ENCODE assay signal across 8 mouse cellular contexts in genomic region chr2:130274862-130275261, GRCm38 (mm10). TPM values are rescaled to one million over a fixed set of nuclear protein-coding genes. Genes with fewer than 3 reads are reported as not detected.
DNase-seq lines count a peak whose midpoint lies in the region; ATAC-seq lines count a peak whose summit lies in the region.

No protein-coding gene starts in this region.

- peaks cover 42% of the 10 kb centered on the region for H3K4me1 ChIP-seq in megakaryocyte, embryonic 14.5 days
- H3K4me1 ChIP-seq in limb, embryonic 13.5 days = peaks cover 30% of the 10 kb centered on the region
- peaks cover 19% of the 10 kb centered on the region for H3K4me1 ChIP-seq in stomach, embryonic 15.5 days

- H3K27ac ChIP-seq in limb, embryonic 13.5 days = peak overlapping the region; percentile 94; the same call in 1 of the 2 replicates
- H3K27ac ChIP-seq in stomach, embryonic 15.5 days = peak overlapping the region; percentile 94

- H3K9ac ChIP-seq in limb, embryonic 13.5 days = peak overlapping the region; percentile 96
- peak overlapping the region; percentile 97 for H3K9ac ChIP-seq in stomach, embryonic 15.5 days

- H3K4me3 ChIP-seq in megakaryocyte, embryonic 14.5 days (replicated peaks) = peak overlapping the region; percentile 94
- H3K4me3 ChIP-seq in limb, embryonic 13.5 days = peak overlapping the region; percentile 92
- peak overlapping the region; percentile 98 for H3K4me3 ChIP-seq in stomach, embryonic 15.5 days (replicated peaks)

- peak overlapping the region; percentile 92 for H3K4me2 ChIP-seq in limb, embryonic 13.5 days (replicated peaks)
- H3K4me2 ChIP-seq in stomach, embryonic 15.5 days = peak overlapping the region; percentile 80

- ATAC-seq in megakaryocyte, adult 5-6 weeks (ENCODE audit: poor library complexity, severe bottlenecking) = no peak
- no peak for ATAC-seq in limb, embryonic 13.5 days (ENCODE audit: low FRiP score, low read depth)
- no peak for ATAC-seq in stomach, embryonic 15.5 days (ENCODE audit: insufficient read depth, low FRiP score, low read depth)
- ATAC-seq in CD4-positive, CD25-positive, alpha-beta regulatory T cell, adult 4 months = no peak

- H3K36me3 ChIP-seq in megakaryocyte, embryonic 14.5 days (replicated peaks; ENCODE audit: low read length) = peaks cover 43% of the 10 kb centered on the region
- peaks cover 42% of the 10 kb centered on the region for H3K36me3 ChIP-seq in limb, embryonic 13.5 days
- H3K36me3 ChIP-seq in stomach, embryonic 15.5 days = peaks cover 40% of the 10 kb centered on the region

- no peaks in the 10 kb centered on the region for H3K27me3 ChIP-seq in megakaryocyte, embryonic 14.5 days (replicated peaks)
- no peaks in the 10 kb centered on the region for H3K27me3 ChIP-seq in limb, embryonic 13.5 days
- H3K27me3 ChIP-seq in stomach, embryonic 15.5 days (replicated peaks) = no peaks in the 10 kb centered on the region

- H3K9me3 ChIP-seq in megakaryocyte, embryonic 14.5 days = no peaks in the 10 kb centered on the region
- no peaks in the 10 kb centered on the region for H3K9me3 ChIP-seq in limb, embryonic 13.5 days
- H3K9me3 ChIP-seq in stomach, embryonic 15.5 days = no peaks in the 10 kb centered on the region

- under 1% methylated on average over 10 of the region's 10 CpGs for WGBS in limb, embryonic 13.5 days
- 1% methylated on average over 10 of the region's 10 CpGs for WGBS in stomach, embryonic 15.5 days

- DNase-seq in cerebellum, adult 9-10 months = peak; percentile 50
- DNase-seq in cerebellum, adult 11 months = no peak
- no peak for DNase-seq in gastrocnemius, adult 18-20 months (ENCODE audit: low spot score)

RNA-seq across cellular contexts. Expression of gene Nop56, which starts 0.6 kb away (rescaled TPM):
- 6.3 and 81.0 TPM in 2 replicates for polyA plus RNA-seq in megakaryocyte, embryonic 14.5 days (2012; ENCODE audit: insufficient read depth, low replicate concordance)
- 104 and 111 TPM in 2 replicates for total RNA-seq in megakaryocyte, adult 5-6 weeks (2015)
- total RNA-seq in megakaryocyte, adult 5-6 weeks (2017) = 138 and 139 TPM in 2 replicates
- 300 and 311 TPM in 2 replicates for polyA plus RNA-seq in limb, embryonic 13.5 days (2015; fragmentation: Nextera tagmentation; extraction: Ambion mirVana)
- 260 and 287 TPM in 2 replicates for polyA plus RNA-seq in stomach, embryonic 15.5 days (2015; fragmentation: Nextera tagmentation; extraction: Ambion mirVana)
- 100 to 1,000 TPM; 390 to 407 TPM for polyA plus RNA-seq in CD4-positive, CD25-positive, alpha-beta regulatory T cell, adult 4 months (2017; shearing (Covaris generic))
- 10 to 100 TPM; 23.8 to 29.5 TPM for total RNA-seq in gastrocnemius, adult 18-20 months (2021)

RNA-seq across cellular contexts. Expression of gene Idh3b, which starts 9.5 kb away (rescaled TPM):
- 15.2 and 70.1 TPM in 2 replicates for polyA plus RNA-seq in megakaryocyte, embryonic 14.5 days (2012; ENCODE audit: insufficient read depth, low replicate concordance)
- 132 and 136 TPM in 2 replicates for total RNA-seq in megakaryocyte, adult 5-6 weeks (2015)
- 85.6 and 92.9 TPM in 2 replicates for total RNA-seq in megakaryocyte, adult 5-6 weeks (2017)
- 155 and 158 TPM in 2 replicates for polyA plus RNA-seq in limb, embryonic 13.5 days (2015; fragmentation: Nextera tagmentation; extraction: Ambion mirVana)
- polyA plus RNA-seq in stomach, embryonic 15.5 days (2015; fragmentation: Nextera tagmentation; extraction: Ambion mirVana) = 171 and 192 TPM in 2 replicates
- 100 to 1,000 TPM; 142 to 200 TPM for polyA plus RNA-seq in CD4-positive, CD25-positive, alpha-beta regulatory T cell, adult 4 months (2017; shearing (Covaris generic))
- 100 to 1,000 TPM; 450 to 457 TPM for total RNA-seq in gastrocnemius, adult 18-20 months (2021)

RNA-seq across cellular contexts. Expression of gene Ebf4, which starts 20.1 kb away (rescaled TPM):
- polyA plus RNA-seq in megakaryocyte, embryonic 14.5 days (2012; ENCODE audit: insufficient read depth, low replicate concordance) = not detected in 2 replicates
- total RNA-seq in megakaryocyte, adult 5-6 weeks (2015) = not detected in 2 replicates
- total RNA-seq in megakaryocyte, adult 5-6 weeks (2017) = not detected in 2 replicates
- polyA plus RNA-seq in limb, embryonic 13.5 days (2015; fragmentation: Nextera tagmentation; extraction: Ambion mirVana) = 2.8 and 2.9 TPM in 2 replicates
- polyA plus RNA-seq in stomach, embryonic 15.5 days (2015; fragmentation: Nextera tagmentation; extraction: Ambion mirVana) = 2.8 and 3.1 TPM in 2 replicates
- not detected for polyA plus RNA-seq in CD4-positive, CD25-positive, alpha-beta regulatory T cell, adult 4 months (2017; shearing (Covaris generic))
- total RNA-seq in gastrocnemius, adult 18-20 months (2021) = under 1 TPM; 0.27 to 0.43 TPM
